14 mouse cellular contexts compared by ENCODE assay signal in genomic region chr10:44723845-44724244, GRCm38 (mm10).
"Had no signal": no experiment of that assay in that cellular context is flagged by ENCODE, and none has a peak within 500 bp of the region (broad histone marks: within the 10 kb centered on the region; RNA-seq: fewer than 3 reads in every experiment).

No protein-coding gene starts in this region.

- DNase-seq: kidney, adult 2 months; left cerebral cortex, postnatal 4 days; lung, adult 18-20 months; lung, postnatal 10 days; right cerebral cortex, adult 18-20 months; thymus, adult 18-20 months; thymus, postnatal 14 days had no signal

- H3K4me1 ChIP-seq: limb, embryonic 13.5 days; midbrain, embryonic 13.5 days; neural tube, embryonic 15.5 days had no signal

- H3K36me3 ChIP-seq: limb, embryonic 13.5 days; midbrain, embryonic 13.5 days; neural tube, embryonic 15.5 days had no signal

- H3K9ac ChIP-seq: limb, embryonic 13.5 days; liver, embryonic 14.5 days; midbrain, embryonic 13.5 days; neural tube, embryonic 15.5 days had no signal

- H3K27me3 ChIP-seq: limb, embryonic 13.5 days; midbrain, embryonic 13.5 days; neural tube, embryonic 15.5 days had no signal

- H3K27ac ChIP-seq: layer of hippocampus, adult 2 months; limb, embryonic 13.5 days; liver, embryonic 14.5 days; macrophage; midbrain, embryonic 13.5 days; neural tube, embryonic 15.5 days had no signal

- H3K4me2 ChIP-seq: limb, embryonic 13.5 days; midbrain, embryonic 13.5 days; neural tube, embryonic 15.5 days had no signal

- H3K4me3 ChIP-seq: layer of hippocampus, adult 2 months; limb, embryonic 13.5 days; midbrain, embryonic 13.5 days; myocyte; neural tube, embryonic 15.5 days had no signal

- ATAC-seq: midbrain, embryonic 13.5 days had no signal

- H3K9me3 ChIP-seq: limb, embryonic 13.5 days; midbrain, embryonic 13.5 days; neural tube, embryonic 15.5 days had no signal
